Mouse (Mus musculus) megakaryocyte-erythroid progenitor cell, adult 5 weeks (primary cell): ENCODE data around the gene Kif1a. TPM values are rescaled to one million over a fixed set of nuclear protein-coding genes. Genes with fewer than 3 reads are reported as not detected.

Source experiments
- polyA plus RNA-seq: library from polyadenylated mRNA; stranded (reverse); fragments of >175 nt; gene quantifications from 2 replicates; pipeline ENCODE4 v1.2.3, GENCODE M21; 2012

The Kif1a gene
- 0.03 and 0.05 TPM in 2 replicates for polyA plus RNA-seq

GRCm38 (mm10) chr1:93101571-93102061 lies at the start of gene Kif1a:
Gene Kif1a (minus strand): TSS chr1:93101951.

GRCm38 (mm10) chr1:93135036-93135526 lies 33.3 kb upstream of the Kif1a start, which contains the start of gene Agxt:
Gene Agxt (plus strand): TSS chr1:93135240.

GRCm38 (mm10) chr1:93006061-93006460 lies 95.7 kb downstream of the Kif1a start, which contains the start of gene Aqp12:
Gene Aqp12 (plus strand): TSS chr1:93006334.

Other genes starting within 250 kb of the Kif1a start
- gene Ankmy1, start 199.0 kb downstream of the Kif1a start, polyA plus RNA-seq: 0.05 TPM in 1 of 2 replicates, not detected in the other
- 10.3 and 13.2 TPM in 2 replicates for gene Dusp28, start 195.0 kb downstream of the Kif1a start, polyA plus RNA-seq
- 134 and 154 TPM in 2 replicates for gene Rnpepl1, start 191.2 kb downstream of the Kif1a start, polyA plus RNA-seq
- 15.4 TPM in 2 replicates for gene Capn10, start 167.6 kb downstream of the Kif1a start, polyA plus RNA-seq
- gene Gpr35, start 151.1 kb downstream of the Kif1a start, polyA plus RNA-seq: 0.41 and 0.84 TPM in 2 replicates
- not detected in 2 replicates for gene Aqp12, start 95.6 kb downstream of the Kif1a start, polyA plus RNA-seq
- gene Agxt, start 33.3 kb upstream of the Kif1a start, polyA plus RNA-seq: not detected in 2 replicates
- gene 2310007B03Rik, start 59.0 kb upstream of the Kif1a start, polyA plus RNA-seq: not detected in 2 replicates
- gene Crocc2, start 66.8 kb upstream of the Kif1a start, polyA plus RNA-seq: not detected in 2 replicates
- 0.29 and 0.32 TPM in 2 replicates for gene Sned1, start 133.9 kb upstream of the Kif1a start, polyA plus RNA-seq
- 3.1 and 3.4 TPM in 2 replicates for gene Mterf4, start 204.0 kb upstream of the Kif1a start, polyA plus RNA-seq
- 16.4 and 21.4 TPM in 2 replicates for gene Ppp1r7, start 240.9 kb upstream of the Kif1a start, polyA plus RNA-seq
- gene Pask, start 241.5 kb upstream of the Kif1a start, polyA plus RNA-seq: 4.1 and 5.1 TPM in 2 replicates